Mouse (Mus musculus): ENCODE data around the gene Slc6a5.

DNA sequence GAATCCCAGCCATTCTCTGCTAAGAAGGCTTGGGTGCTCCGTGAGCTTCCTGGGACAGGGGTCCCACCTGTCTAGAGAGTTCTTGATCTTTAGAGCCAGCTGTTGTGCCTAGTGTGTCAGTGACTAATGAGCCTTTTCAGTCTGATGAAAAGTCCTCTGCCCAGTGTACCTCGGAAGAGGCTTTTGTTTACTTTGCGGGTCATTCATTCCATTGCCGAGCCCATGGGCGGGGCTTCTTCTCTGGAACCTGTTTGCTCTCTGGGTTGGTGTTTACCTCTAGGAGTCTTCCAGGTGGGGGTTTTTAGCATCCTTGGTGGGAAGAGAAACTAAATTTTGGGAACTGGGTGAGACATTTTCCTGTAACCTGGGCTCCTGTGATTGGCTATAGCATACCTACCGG lies 74.8 kb downstream of the Slc6a5 start:
- TF ChIP-seq TCF12 (IDR thresholded peaks at IDR 0.05; ENCODE audit: insufficient read depth, poor library complexity, severe bottlenecking): no peak
- no peak for TF ChIP-seq E2F4 (IDR thresholded peaks at IDR 0.05; ENCODE audit: insufficient read depth)
- TF ChIP-seq POLR2A (IDR thresholded peaks at IDR 0.05; ENCODE audit: insufficient read length, low read depth): no peak
- TF ChIP-seq MAX (IDR thresholded peaks at IDR 0.05; ENCODE audit: low read depth): no peak
- no peak for TF ChIP-seq CEBPB (IDR thresholded peaks at IDR 0.05; ENCODE audit: insufficient read depth, poor library complexity, severe bottlenecking)
- TF ChIP-seq REST (IDR thresholded peaks at IDR 0.05; ENCODE audit: insufficient read depth, insufficient read length): no peak
- TF ChIP-seq USF1 (IDR thresholded peaks at IDR 0.05; ENCODE audit: low read depth): no peak
- TF ChIP-seq POLR2AphosphoS2 (IDR thresholded peaks at IDR 0.05; ENCODE audit: insufficient read length, low read depth): no peak
- no peak for TF ChIP-seq MYOD1 (IDR thresholded peaks at IDR 0.05; ENCODE audit: control insufficient read depth in 1 of 3, insufficient read length in 2 of 3, low read depth in 2 of 3)
